In the genomic region with DNA sequence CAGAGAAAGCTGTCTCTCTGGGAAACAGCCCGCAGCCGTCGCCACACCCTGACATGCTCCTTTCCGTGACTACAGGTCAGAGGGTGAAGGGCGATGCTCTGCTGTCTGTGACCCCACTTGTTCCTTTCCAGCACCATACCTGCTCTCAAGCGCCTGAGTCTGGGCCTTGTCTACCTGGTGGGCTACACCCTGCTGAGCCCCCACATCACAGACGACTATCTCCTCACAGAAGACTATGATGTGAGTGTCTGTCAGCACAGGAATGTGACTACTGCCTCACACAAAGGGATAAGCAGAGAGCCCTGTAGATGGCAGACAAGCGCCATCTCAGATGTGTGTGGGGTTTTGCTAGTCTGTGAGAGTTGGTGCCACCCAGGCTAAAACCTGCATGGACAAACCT, we compare ENCODE assay signal across 10 mouse cellular contexts. TPM values are rescaled to one million over a fixed set of nuclear protein-coding genes. Genes with fewer than 3 reads are reported as not detected.
DNase-seq lines count a peak whose midpoint lies in the region; ATAC-seq and TF ChIP-seq lines count a peak whose summit lies in the region.
"Had no signal": no experiment of that assay in that cellular context is flagged by ENCODE, and none has a peak within 500 bp of the region (broad histone marks: within the 10 kb centered on the region; RNA-seq: fewer than 3 reads in every experiment).

No protein-coding gene starts in this region.

- peaks cover 29% of the 10 kb centered on the region for H3K4me1 ChIP-seq in liver, adult 2 months (ENCODE audit: control insufficient read depth, insufficient read depth, low read length)
- peaks cover 8% of the 10 kb centered on the region for H3K4me1 ChIP-seq in liver, embryonic 12.5 days
- peaks cover 24 to 67% of the 10 kb centered on the region in 2 experiments for H3K4me1 ChIP-seq in CH12.LX (ENCODE audit: control insufficient read depth in 1 of 2, insufficient read depth in 2 of 2)
- H3K4me1 ChIP-seq in liver, embryonic 14.5 days (replicated peaks; ENCODE audit: control insufficient read depth in 2 of 2, insufficient read depth in 2 of 2, low read length in 1 of 2), result no peaks in the 10 kb centered on the region

- peak; percentile 41 for TF ChIP-seq RAD21 in CH12.LX (IDR thresholded peaks at IDR 0.05; ENCODE audit: low read depth, low read length)

- in situ Hi-C loops in CH12.LX (cut with MboI; ENCODE audit: low pct_ligation_motif_present, low pct_unique_long_range_greater_than_20kb, low sequenced_read_pairs), result no loop called here

- peaks cover 2% of the 10 kb centered on the region; the same call in 1 of the 2 replicates for H3K79me2 ChIP-seq in liver, adult 2 months (ENCODE audit: control insufficient read depth, insufficient read depth, low read length)
- H3K79me2 ChIP-seq in CH12.LX (replicated peaks; ENCODE audit: control insufficient read depth, extremely low read depth, insufficient read depth, poor library complexity, severe bottlenecking), result peaks cover 20% of the 10 kb centered on the region

- no peak for ATAC-seq in liver, embryonic 12.5 days
- ATAC-seq in liver, embryonic 14.5 days (ENCODE audit: insufficient read depth), result no peak

- TF ChIP-seq CTCF in liver, adult 2 months (IDR thresholded peaks at IDR 0.05; ENCODE audit: low read depth, low read length), result peak; percentile 19; the same call in 1 of the 2 replicates
- peak in 1 of 2 experiments; percentile 51; a peak in 2 of 4 replicates for TF ChIP-seq CTCF in CH12.LX (conservative IDR thresholded peaks at IDR 0.05 in 1 of 2, IDR thresholded peaks at IDR 0.05 in 1 of 2; ENCODE audit: low read depth in 2 of 2, low read length in 2 of 2)
- TF ChIP-seq CTCF in liver, embryonic 14.5 days (IDR thresholded peaks at IDR 0.05; ENCODE audit: low read depth), result peak; percentile 47

- H3K9me3 ChIP-seq in liver, embryonic 12.5 days (replicated peaks), result no peaks in the 10 kb centered on the region
- no peaks in the 10 kb centered on the region for H3K9me3 ChIP-seq in CH12.LX (replicated peaks; ENCODE audit: low read length)
- H3K9me3 ChIP-seq in liver, embryonic 14.5 days (ENCODE audit: control insufficient read depth, low read length), result no peaks in the 10 kb centered on the region
- H3K9me3 ChIP-seq: limb, embryonic 15.5 days had no signal

- no peak overlapping the region for H3K4me2 ChIP-seq in liver, embryonic 12.5 days
- no peak overlapping the region for H3K4me2 ChIP-seq in CH12.LX (ENCODE audit: insufficient read depth, low read depth, poor library complexity, severe bottlenecking)
- H3K4me2 ChIP-seq in liver, embryonic 14.5 days (ENCODE audit: low read depth), result no peak overlapping the region
- H3K4me2 ChIP-seq: limb, embryonic 15.5 days had no signal

- peak overlapping the region; percentile 52 for H3K27ac ChIP-seq in liver, adult 2 months (replicated peaks; ENCODE audit: insufficient read depth, low read depth, low read length)
- H3K27ac ChIP-seq in liver, embryonic 12.5 days, result no peak overlapping the region
- no peak overlapping the region for H3K27ac ChIP-seq in CH12.LX (ENCODE audit: insufficient read depth, low read depth)
- no peak overlapping the region for H3K27ac ChIP-seq in liver, embryonic 14.5 days
- H3K27ac ChIP-seq: limb, embryonic 15.5 days had no signal

- H3K27me3 ChIP-seq in liver, adult 2 months (ENCODE audit: control insufficient read depth, insufficient read depth, low read length), result no peaks in the 10 kb centered on the region
- no peaks in the 10 kb centered on the region for H3K27me3 ChIP-seq in liver, embryonic 12.5 days (replicated peaks)
- no peaks in the 10 kb centered on the region for H3K27me3 ChIP-seq in CH12.LX (replicated peaks)
- no peaks in the 10 kb centered on the region for H3K27me3 ChIP-seq in liver, embryonic 14.5 days (ENCODE audit: control insufficient read depth, insufficient read depth, low read length)
- H3K27me3 ChIP-seq: limb, embryonic 15.5 days had no signal

- H3K9ac ChIP-seq in liver, adult 2 months (ENCODE audit: low read depth, low read length), result no peak overlapping the region
- H3K9ac ChIP-seq in liver, embryonic 12.5 days, result no peak overlapping the region
- no peak overlapping the region for H3K9ac ChIP-seq in CH12.LX (ENCODE audit: insufficient read depth, low read depth)
- H3K9ac ChIP-seq in liver, embryonic 14.5 days (replicated peaks), result no peak overlapping the region
- H3K9ac ChIP-seq: limb, embryonic 15.5 days had no signal

- DNase-seq in adrenal gland, adult 2 months, result peak; percentile 53
- no peak for DNase-seq in adrenal gland, adult 8-10 months
- DNase-seq in liver, adult 2 months (ENCODE audit: extremely low read depth, low read depth, low spot score), result peak; percentile 58
- no peak for DNase-seq in CH12.LX (ENCODE audit: extremely low read depth)
- DNase-seq in liver, embryonic 14.5 days (ENCODE audit: low read depth in 3 of 3, low spot score in 3 of 3), result no peak
- no peak for DNase-seq in right cerebral cortex, postnatal 36 days (ENCODE audit: low spot score in 2 of 2)
- no peak for DNase-seq in ovary, adult 18-20 months (ENCODE audit: low spot score)
- DNase-seq: heart, postnatal 14 days had no signal

- dilution Hi-C loops in CH12.LX (cut with MboI; ENCODE audit: extremely low pct_ligation_motif_present, extremely low pct_unique_long_range_greater_than_20kb, low sequenced_read_pairs), result no loop called here

- TF ChIP-seq EP300 in CH12.LX (IDR thresholded peaks at IDR 0.05; ENCODE audit: low read length), result no peak
- no peak for TF ChIP-seq EP300 in liver, embryonic 14.5 days (IDR thresholded peaks at IDR 0.05; ENCODE audit: low read depth)

- no peak overlapping the region for H3K4me3 ChIP-seq in liver, adult 2 months (ENCODE audit: insufficient read depth, low read depth, low read length)
- H3K4me3 ChIP-seq in liver, embryonic 12.5 days, result no peak overlapping the region
- no peak overlapping the region for H3K4me3 ChIP-seq in CH12.LX (replicated peaks in 1 of 3; ENCODE audit: low read depth in 2 of 3, low read length in 2 of 3, poor library complexity in 1 of 3)
- no peak overlapping the region for H3K4me3 ChIP-seq in liver, embryonic 14.5 days (ENCODE audit: insufficient read depth in 1 of 2, low read depth in 2 of 2, low read length in 2 of 2)
- H3K4me3 ChIP-seq: limb, embryonic 15.5 days had no signal

- H3K36me3 ChIP-seq in liver, adult 2 months (ENCODE audit: control insufficient read depth, insufficient read depth, low read length), result peaks cover 33% of the 10 kb centered on the region
- H3K36me3 ChIP-seq in liver, embryonic 12.5 days, result peaks cover 88% of the 10 kb centered on the region
- H3K36me3 ChIP-seq in CH12.LX (replicated peaks in 1 of 2; ENCODE audit: control insufficient read depth in 1 of 2, insufficient read depth in 1 of 2, low read length in 1 of 2), result peaks cover 68 to 87% of the 10 kb centered on the region in 2 experiments
- peaks cover 76% of the 10 kb centered on the region for H3K36me3 ChIP-seq in liver, embryonic 14.5 days (replicated peaks; ENCODE audit: control insufficient read depth, insufficient read depth, low read depth)

- TF ChIP-seq POLR2A in liver, adult 2 months (IDR thresholded peaks at IDR 0.05; ENCODE audit: extremely low read depth, insufficient read depth, low read length), result no peak
- TF ChIP-seq POLR2A in CH12.LX (IDR thresholded peaks at IDR 0.05; ENCODE audit: low read depth, low read length), result 0 out of 2 replicates have a peak, but pooled peaks have one; percentile 14

- 37% methylated on average over 8 of the region's 8 CpGs for WGBS in liver, adult 2 months
- 79% methylated on average over 8 of the region's 8 CpGs for WGBS in liver, embryonic 12.5 days (ENCODE audit: insufficient replicate concordance)
- WGBS in liver, embryonic 14.5 days (ENCODE audit: insufficient replicate concordance), result 81% methylated on average over 8 of the region's 8 CpGs

RNA-seq across cellular contexts. Expression of a gene that starts 10.6 kb away (rescaled TPM):
- 10 to 100 TPM; 80.6 to 82.6 TPM for total RNA-seq in adrenal gland, adult 2 months (2021)
- polyA plus RNA-seq in adrenal gland, adult 2 months (2012; rRNA removed), result 16.6 and 17.0 TPM in 2 replicates
- total RNA-seq in adrenal gland, adult 8-10 months (2022), result 10 to 100 TPM; 81.9 to 100.0 (median 86.2) TPM
- 97.4 and 99.6 TPM in 2 replicates for total RNA-seq in liver, adult 2 months (2014; rRNA removed)
- polyA plus RNA-seq in liver, adult 2 months (2012; rRNA removed), result 46.0 and 56.3 TPM in 2 replicates
- 200 TPM in 2 replicates for polyA plus RNA-seq in liver, embryonic 12.5 days (2016; fragmentation: Nextera tagmentation; extraction: Ambion mirVana)
- total RNA-seq in CH12.LX (2012; rRNA removed) (352 and 439 TPM in 2 replicates), CH12.LX (2014; rRNA removed) (481 and 498 TPM in 2 replicates)
- 301 and 408 TPM in 2 replicates for polyA plus RNA-seq in CH12.LX (2012; ENCODE audit: insufficient read length, low read depth)
- polyA plus RNA-seq in liver, embryonic 14.5 days (2012; rRNA removed), result 91.1 and 103 TPM in 2 replicates
- polyA plus RNA-seq in liver, embryonic 14.5 days (2014; fragmentation: Nextera tagmentation; extraction: Ambion mirVana), result 147 and 162 TPM in 2 replicates

RNA-seq across cellular contexts. Expression of a gene that starts 10.8 kb away (rescaled TPM):
- 100 to 1,000 TPM; 286 to 294 TPM for total RNA-seq in adrenal gland, adult 2 months (2021)
- polyA plus RNA-seq in adrenal gland, adult 2 months (2012; rRNA removed), result 128 and 181 TPM in 2 replicates
- total RNA-seq in adrenal gland, adult 8-10 months (2022), result 100 to 1,000 TPM; 255 to 303 (median 272) TPM
- 140 and 151 TPM in 2 replicates for total RNA-seq in liver, adult 2 months (2014; rRNA removed)
- polyA plus RNA-seq in liver, adult 2 months (2012; rRNA removed), result 209 and 210 TPM in 2 replicates
- 433 and 443 TPM in 2 replicates for polyA plus RNA-seq in liver, embryonic 12.5 days (2016; fragmentation: Nextera tagmentation; extraction: Ambion mirVana)
- total RNA-seq in CH12.LX (2012; rRNA removed), result 440 and 578 TPM in 2 replicates
- total RNA-seq in CH12.LX (2014; rRNA removed), result 380 and 405 TPM in 2 replicates
- polyA plus RNA-seq in CH12.LX (2012; ENCODE audit: insufficient read length, low read depth), result 623 and 694 TPM in 2 replicates
- polyA plus RNA-seq in liver, embryonic 14.5 days (2012; rRNA removed), result 101 and 124 TPM in 2 replicates
- polyA plus RNA-seq in liver, embryonic 14.5 days (2014; fragmentation: Nextera tagmentation; extraction: Ambion mirVana), result 210 and 240 TPM in 2 replicates

RNA-seq across cellular contexts. Expression of a gene that starts 37.2 kb away (rescaled TPM):
- 10 to 100 TPM in 1 of 2 experiments, 1 to 10 TPM in 1; 6.5 to 11.2 TPM for total RNA-seq in adrenal gland, adult 2 months (2021)
- 6.1 and 6.8 TPM in 2 replicates for polyA plus RNA-seq in adrenal gland, adult 2 months (2012; rRNA removed)
- total RNA-seq in adrenal gland, adult 8-10 months (2022), result 10 to 100 TPM; 14.1 to 21.6 (median 15.0) TPM
- 16.7 and 19.7 TPM in 2 replicates for total RNA-seq in liver, adult 2 months (2014; rRNA removed)
- 17.3 and 17.8 TPM in 2 replicates for polyA plus RNA-seq in liver, adult 2 months (2012; rRNA removed)
- 30.8 and 31.3 TPM in 2 replicates for polyA plus RNA-seq in liver, embryonic 12.5 days (2016; fragmentation: Nextera tagmentation; extraction: Ambion mirVana)
- total RNA-seq in CH12.LX (2012; rRNA removed), result 247 and 283 TPM in 2 replicates
- total RNA-seq in CH12.LX (2014; rRNA removed), result 300 and 327 TPM in 2 replicates
- 585 and 814 TPM in 2 replicates for polyA plus RNA-seq in CH12.LX (2012; ENCODE audit: insufficient read length, low read depth)
- 14.3 and 17.9 TPM in 2 replicates for polyA plus RNA-seq in liver, embryonic 14.5 days (2012; rRNA removed)
- polyA plus RNA-seq in liver, embryonic 14.5 days (2014; fragmentation: Nextera tagmentation; extraction: Ambion mirVana), result 26.6 and 28.4 TPM in 2 replicates

RNA-seq across cellular contexts. Expression of a gene that starts 38.5 kb away (rescaled TPM):
- 100 to 1,000 TPM in 1 of 2 experiments, 10 to 100 TPM in 1; 92.1 to 138 TPM for total RNA-seq in adrenal gland, adult 2 months (2021)
- 141 and 155 TPM in 2 replicates for polyA plus RNA-seq in adrenal gland, adult 2 months (2012; rRNA removed)
- 100 to 1,000 TPM in 1 of 4 experiments, 10 to 100 TPM in 3; 75.1 to 111 (median 90.7) TPM for total RNA-seq in adrenal gland, adult 8-10 months (2022)
- 72.4 and 99.9 TPM in 2 replicates for total RNA-seq in liver, adult 2 months (2014; rRNA removed)
- polyA plus RNA-seq in liver, adult 2 months (2012; rRNA removed), result 172 and 188 TPM in 2 replicates
- polyA plus RNA-seq in liver, embryonic 12.5 days (2016; fragmentation: Nextera tagmentation; extraction: Ambion mirVana), result 67.1 and 74.5 TPM in 2 replicates
- 52.9 and 53.4 TPM in 2 replicates for total RNA-seq in CH12.LX (2012; rRNA removed)
- total RNA-seq in CH12.LX (2014; rRNA removed), result 68.0 and 77.0 TPM in 2 replicates
- 86.9 and 113 TPM in 2 replicates for polyA plus RNA-seq in CH12.LX (2012; ENCODE audit: insufficient read length, low read depth)
- 61.4 and 65.7 TPM in 2 replicates for polyA plus RNA-seq in liver, embryonic 14.5 days (2012; rRNA removed)
- 64.2 and 67.0 TPM in 2 replicates for polyA plus RNA-seq in liver, embryonic 14.5 days (2014; fragmentation: Nextera tagmentation; extraction: Ambion mirVana)

RNA-seq across cellular contexts. Expression of a gene that starts 39.8 kb away (rescaled TPM):
- 100 to 1,000 TPM; 357 to 360 TPM for total RNA-seq in adrenal gland, adult 2 months (2021)
- polyA plus RNA-seq in adrenal gland, adult 2 months (2012; rRNA removed), result 233 and 246 TPM in 2 replicates
- total RNA-seq in adrenal gland, adult 8-10 months (2022), result 100 to 1,000 TPM; 348 to 417 (median 368) TPM
- total RNA-seq in liver, adult 2 months (2014; rRNA removed), result 125 and 140 TPM in 2 replicates
- polyA plus RNA-seq in liver, adult 2 months (2012; rRNA removed), result 203 and 216 TPM in 2 replicates
- 109 and 116 TPM in 2 replicates for polyA plus RNA-seq in liver, embryonic 12.5 days (2016; fragmentation: Nextera tagmentation; extraction: Ambion mirVana)
- 146 and 197 TPM in 2 replicates for total RNA-seq in CH12.LX (2012; rRNA removed)
- 59.3 and 64.3 TPM in 2 replicates for total RNA-seq in CH12.LX (2014; rRNA removed)
- 88.4 and 93.7 TPM in 2 replicates for polyA plus RNA-seq in CH12.LX (2012; ENCODE audit: insufficient read length, low read depth)
- polyA plus RNA-seq in liver, embryonic 14.5 days (2012; rRNA removed), result 27.9 and 50.2 TPM in 2 replicates
- 74.0 and 80.0 TPM in 2 replicates for polyA plus RNA-seq in liver, embryonic 14.5 days (2014; fragmentation: Nextera tagmentation; extraction: Ambion mirVana)

Comparison
In these comparisons a context has a peak if more than half of its experiments do, and no peak if none do; other contexts are left out.
1. DNase-seq: peak in adrenal gland, adult 2 months (single experiment) and liver, adult 2 months (single experiment); none in adrenal gland, adult 8-10 months (single experiment), CH12.LX (single experiment), liver, embryonic 14.5 days (0 of 3), right cerebral cortex, postnatal 36 days (0 of 2) and ovary, adult 18-20 months (single experiment).
2. RNA of a gene that starts 37.2 kb away (polyA plus RNA-seq): 585 to 814 TPM in CH12.LX; 30.8 to 31.3 TPM in liver, embryonic 12.5 days, 14.3 to 28.4 TPM in liver, embryonic 14.5 days, 17.3 to 17.8 TPM in liver, adult 2 months and 6.1 to 6.8 TPM in adrenal gland, adult 2 months; every median in the first group is over 10 times any median in the second.